Mouse (Mus musculus): ENCODE data around the gene Ppfibp2. TPM values are rescaled to one million over a fixed set of nuclear protein-coding genes. Genes with fewer than 3 reads are reported as not detected.

The Ppfibp2 gene
- polyA plus RNA-seq, 1 experiment from 2014 or later, result 17.5 TPM

DNA sequence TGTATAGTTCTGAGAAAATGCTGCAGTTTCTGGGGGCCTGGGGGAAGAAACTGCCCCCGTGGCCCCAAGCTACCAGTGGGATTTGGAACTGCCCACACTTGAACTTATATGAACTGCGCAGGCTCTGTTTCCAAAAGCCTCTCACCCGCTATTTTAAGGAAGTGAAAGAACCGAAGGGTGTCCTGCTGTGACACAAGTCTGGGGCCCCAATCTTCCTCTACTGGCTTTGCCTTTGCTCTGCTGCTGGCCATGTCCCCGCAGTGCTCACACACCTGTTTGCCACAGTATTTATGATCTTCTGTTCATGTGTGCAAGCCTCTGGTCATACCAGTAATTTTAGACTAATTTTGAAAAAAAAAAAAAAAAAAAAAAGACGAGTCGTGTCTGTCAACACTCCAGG lies 1.1 kb upstream of the Ppfibp2 start:
- WGBS, result 34% methylated on average over 7 of the region's 7 CpGs
- peak; percentile 37 for DNase-seq (ENCODE audit: low spot score)
- no peak overlapping the region for H3K9ac ChIP-seq (replicated peaks; ENCODE audit: low read depth)

GRCm38 (mm10) chr7:107594325-107594856 lies 616 bp upstream of the Ppfibp2 start:
- Histone ChIP-seq H3K9ac (replicated peaks; ENCODE audit: low read depth) (no peak overlapping the region), H3K36me3 (ENCODE audit: insufficient read depth, low read length) (no peaks in the 10 kb centered on the region), H3K4me1 (ENCODE audit: insufficient read depth, low read depth, low read length) (no peaks in the 10 kb centered on the region; the same call in 1 of the 2 replicates), H3K4me3 (ENCODE audit: low read depth, low read length) (peak overlapping the region; percentile 48), H3K27ac (ENCODE audit: low read length) (peak overlapping the region; percentile 12; the same call in 1 of the 2 replicates), H3K27me3 (replicated peaks; ENCODE audit: insufficient read depth, low read length) (no peaks in the 10 kb centered on the region), H3K4me2 (replicated peaks; ENCODE audit: low read depth, low read length) (peak overlapping the region; percentile 73), H3K9me3 (ENCODE audit: low read length) (no peaks in the 10 kb centered on the region)
- TF ChIP-seq EP300 (IDR thresholded peaks at IDR 0.05) (no peak), CTCF (IDR thresholded peaks at IDR 0.05) (peak; percentile 69)
- 2% methylated on average over 16 of the region's 16 CpGs for WGBS
- ATAC-seq (peak; percentile 71), DNase-seq (ENCODE audit: low spot score) (peak; percentile 74)

More for the DNA sequence above, 1.1 kb upstream of the Ppfibp2 start:
- TF ChIP-seq EP300 (IDR thresholded peaks at IDR 0.05), result no peak
- TF ChIP-seq CTCF (IDR thresholded peaks at IDR 0.05), result no peak
- H3K27ac ChIP-seq (ENCODE audit: low read length), result peak overlapping the region; percentile 12; the same call in 1 of the 2 replicates
- H3K27me3 ChIP-seq (replicated peaks; ENCODE audit: insufficient read depth, low read length), result no peaks in the 10 kb centered on the region
- H3K36me3 ChIP-seq (ENCODE audit: insufficient read depth, low read length), result no peaks in the 10 kb centered on the region
- H3K4me2 ChIP-seq (replicated peaks; ENCODE audit: low read depth, low read length), result peak overlapping the region; percentile 73; the same call in 1 of the 2 replicates
- H3K9me3 ChIP-seq (ENCODE audit: low read length), result no peaks in the 10 kb centered on the region
- H3K4me1 ChIP-seq (ENCODE audit: insufficient read depth, low read depth, low read length), result no peaks in the 10 kb centered on the region; the same call in 1 of the 2 replicates
- no peak for ATAC-seq
- no peak overlapping the region for H3K4me3 ChIP-seq (ENCODE audit: low read depth, low read length)

DNA sequence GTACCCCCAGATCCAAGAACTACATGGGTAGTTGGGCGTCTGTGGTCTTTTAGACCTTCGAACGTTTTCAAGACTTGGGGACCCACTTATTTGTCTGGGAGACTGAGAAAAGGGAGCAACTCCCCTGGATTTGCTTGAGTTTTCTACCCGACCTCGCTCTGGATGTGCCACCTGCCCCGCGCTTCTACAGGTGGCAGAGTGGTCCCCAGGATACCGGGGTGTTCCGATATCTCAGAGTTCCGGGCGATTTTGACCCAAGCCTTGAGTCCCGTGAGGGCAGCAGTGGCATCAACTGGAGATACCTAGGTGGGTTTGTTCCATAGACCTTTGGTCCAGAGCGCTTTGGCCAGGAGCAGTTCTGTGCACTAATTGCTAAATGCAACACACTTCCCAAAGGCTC lies 419 bp downstream of the Ppfibp2 start:
- Histone ChIP-seq H3K4me3 (ENCODE audit: low read depth, low read length) (peak overlapping the region; percentile 48), H3K4me2 (replicated peaks; ENCODE audit: low read depth, low read length) (peak overlapping the region; percentile 73), H3K9ac (replicated peaks; ENCODE audit: low read depth) (no peak overlapping the region), H3K27me3 (replicated peaks; ENCODE audit: insufficient read depth, low read length) (no peaks in the 10 kb centered on the region), H3K9me3 (ENCODE audit: low read length) (no peaks in the 10 kb centered on the region), H3K4me1 (ENCODE audit: insufficient read depth, low read depth, low read length) (no peaks in the 10 kb centered on the region; the same call in 1 of the 2 replicates), H3K27ac (ENCODE audit: low read length) (no peak overlapping the region), H3K36me3 (ENCODE audit: insufficient read depth, low read length) (no peaks in the 10 kb centered on the region)
- no peak for DNase-seq (ENCODE audit: low spot score)
- ATAC-seq, result no peak
- WGBS, result 10% methylated on average over 13 of the region's 13 CpGs
- TF ChIP-seq CTCF (IDR thresholded peaks at IDR 0.05), result no peak
- no peak for TF ChIP-seq EP300 (IDR thresholded peaks at IDR 0.05)

- ATAC-seq, result no peak
Observed at GRCm38 (mm10) chr7:107596753-107597152, 1.7 kb downstream of the Ppfibp2 start.

GRCm38 (mm10) chr7:107597956-107598355 lies 2.9 kb downstream of the Ppfibp2 start:
- no peak for DNase-seq (ENCODE audit: low spot score)
- 65% methylated on average over 3 of the region's 3 CpGs for WGBS
- no peaks in the 10 kb centered on the region; the same call in 1 of the 2 replicates for H3K4me1 ChIP-seq (ENCODE audit: insufficient read depth, low read depth, low read length)
- H3K4me2 ChIP-seq (replicated peaks; ENCODE audit: low read depth, low read length), result no peak overlapping the region
- no peaks in the 10 kb centered on the region for H3K27me3 ChIP-seq (replicated peaks; ENCODE audit: insufficient read depth, low read length)
- no peaks in the 10 kb centered on the region for H3K36me3 ChIP-seq (ENCODE audit: insufficient read depth, low read length)
- H3K27ac ChIP-seq (ENCODE audit: low read length), result no peak overlapping the region
- no peak overlapping the region for H3K9ac ChIP-seq (replicated peaks; ENCODE audit: low read depth)
- ATAC-seq, result no peak
- no peak overlapping the region for H3K4me3 ChIP-seq (ENCODE audit: low read depth, low read length)
- no peaks in the 10 kb centered on the region for H3K9me3 ChIP-seq (ENCODE audit: low read length)
- no peak for TF ChIP-seq CTCF (IDR thresholded peaks at IDR 0.05)
- TF ChIP-seq EP300 (IDR thresholded peaks at IDR 0.05), result no peak

More at GRCm38 (mm10) chr7:107596753-107597152, 1.7 kb downstream of the Ppfibp2 start:
- no peaks in the 10 kb centered on the region for H3K36me3 ChIP-seq (ENCODE audit: insufficient read depth, low read length)
- DNase-seq (ENCODE audit: low spot score), result no peak
- no peaks in the 10 kb centered on the region; the same call in 1 of the 2 replicates for H3K4me1 ChIP-seq (ENCODE audit: insufficient read depth, low read depth, low read length)
- H3K9me3 ChIP-seq (ENCODE audit: low read length), result no peaks in the 10 kb centered on the region
- no peaks in the 10 kb centered on the region for H3K27me3 ChIP-seq (replicated peaks; ENCODE audit: insufficient read depth, low read length)
- H3K4me2 ChIP-seq (replicated peaks; ENCODE audit: low read depth, low read length), result no peak overlapping the region
- TF ChIP-seq CTCF (IDR thresholded peaks at IDR 0.05) (no peak), EP300 (IDR thresholded peaks at IDR 0.05) (no peak)
- H3K4me3 ChIP-seq (ENCODE audit: low read depth, low read length), result no peak overlapping the region
- H3K27ac ChIP-seq (ENCODE audit: low read length), result no peak overlapping the region
- no peak overlapping the region for H3K9ac ChIP-seq (replicated peaks; ENCODE audit: low read depth)

DNA sequence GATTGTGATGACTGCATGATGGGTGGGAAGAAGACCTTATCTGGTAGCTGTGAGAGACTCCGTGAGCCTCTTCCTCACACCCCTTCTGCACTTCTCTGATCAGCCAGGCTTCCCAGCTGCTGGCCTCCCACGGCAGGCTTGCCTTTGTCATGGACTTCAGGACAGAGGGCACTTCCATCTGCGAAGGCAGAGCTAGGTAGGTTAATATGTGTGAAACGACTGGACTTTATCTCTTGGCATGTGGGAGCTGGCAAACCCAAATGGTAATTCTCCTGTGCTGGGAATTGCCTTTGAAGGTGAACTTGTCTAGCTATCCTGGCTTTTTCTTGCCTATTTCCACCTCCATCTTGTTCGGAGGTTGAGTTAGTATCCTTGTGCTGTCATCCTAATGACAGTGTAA lies 5.6 kb downstream of the Ppfibp2 start:
- Histone ChIP-seq H3K4me2 (replicated peaks; ENCODE audit: low read depth, low read length) (no peak overlapping the region), H3K4me3 (ENCODE audit: low read depth, low read length) (no peak overlapping the region), H3K36me3 (ENCODE audit: insufficient read depth, low read length) (no peaks in the 10 kb centered on the region), H3K27ac (ENCODE audit: low read length) (no peak overlapping the region), H3K9me3 (ENCODE audit: low read length) (no peaks in the 10 kb centered on the region), H3K9ac (replicated peaks; ENCODE audit: low read depth) (no peak overlapping the region), H3K4me1 (ENCODE audit: insufficient read depth, low read depth, low read length) (no peaks in the 10 kb centered on the region; the same call in 1 of the 2 replicates), H3K27me3 (replicated peaks; ENCODE audit: insufficient read depth, low read length) (no peaks in the 10 kb centered on the region)
- DNase-seq (ENCODE audit: low spot score), result no peak
- WGBS, result 63% methylated on average over 5 of the region's 5 CpGs
- TF ChIP-seq CTCF (IDR thresholded peaks at IDR 0.05), result no peak
- no peak for TF ChIP-seq EP300 (IDR thresholded peaks at IDR 0.05)
- no peak for ATAC-seq

All from lung, postnatal 0 days (tissue).